Mouse (Mus musculus): ENCODE measurements around the gene Rps6ka3. TPM values are rescaled to one million over a fixed set of nuclear protein-coding genes. Genes with fewer than 3 reads are reported as not detected.

Gene Rps6ka3
- polyA plus RNA-seq, 1 experiment = 4.2 TPM

- Histone ChIP-seq H3K27me3 (ENCODE audit: control insufficient read depth, insufficient read depth, low read length) (no peaks in the 10 kb centered on the region), H3K4me1 (ENCODE audit: control insufficient read depth, insufficient read depth, low read length) (no peaks in the 10 kb centered on the region), H3K27ac (ENCODE audit: control insufficient read depth, insufficient read depth, low read depth, low read length) (no peak overlapping the region), H3K36me3 (ENCODE audit: control insufficient read depth, insufficient read depth, low read length) (no peaks in the 10 kb centered on the region), H3K4me3 (ENCODE audit: control insufficient read depth, low read depth, low read length) (no peak overlapping the region)
- TF ChIP-seq CTCF (IDR thresholded peaks at IDR 0.05; ENCODE audit: control insufficient read depth, insufficient read depth, insufficient replicate concordance, low read depth, low read length) (no peak), POLR2A (IDR thresholded peaks at IDR 0.05; ENCODE audit: control insufficient read depth, low read depth, low read length) (no peak)
These were observed 181.1 kb downstream of the Rps6ka3 start for GRCm38 (mm10) chrX:159391239-159391638.

- H3K27me3 ChIP-seq (ENCODE audit: control insufficient read depth, insufficient read depth, low read length) = no peaks in the 10 kb centered on the region
- no peaks in the 10 kb centered on the region for H3K36me3 ChIP-seq (ENCODE audit: control insufficient read depth, insufficient read depth, low read length)
- H3K4me1 ChIP-seq (ENCODE audit: control insufficient read depth, insufficient read depth, low read length) = no peaks in the 10 kb centered on the region
- TF ChIP-seq CTCF (IDR thresholded peaks at IDR 0.05; ENCODE audit: control insufficient read depth, insufficient read depth, insufficient replicate concordance, low read depth, low read length) (no peak), POLR2A (IDR thresholded peaks at IDR 0.05; ENCODE audit: control insufficient read depth, low read depth, low read length) (no peak)
- H3K4me3 ChIP-seq (ENCODE audit: control insufficient read depth, low read depth, low read length) = no peak overlapping the region
- H3K27ac ChIP-seq (ENCODE audit: control insufficient read depth, insufficient read depth, low read depth, low read length) = no peak overlapping the region
These were observed 199.1 kb downstream of the Rps6ka3 start for GRCm38 (mm10) chrX:159409253-159409652.

GRCm38 (mm10) chrX:159414130-159414828 lies 204.2 kb downstream of the Rps6ka3 start, which contains the start of gene Map7d2:
Map7d2 (plus strand) TSS chrX:159414572.
- TF ChIP-seq POLR2A (IDR thresholded peaks at IDR 0.05; ENCODE audit: control insufficient read depth, low read depth, low read length) (no peak), CTCF (IDR thresholded peaks at IDR 0.05; ENCODE audit: control insufficient read depth, insufficient read depth, insufficient replicate concordance, low read depth, low read length) (no peak)
- H3K27me3 ChIP-seq (ENCODE audit: control insufficient read depth, insufficient read depth, low read length) = no peaks in the 10 kb centered on the region
- no peaks in the 10 kb centered on the region for H3K36me3 ChIP-seq (ENCODE audit: control insufficient read depth, insufficient read depth, low read length)
- H3K4me3 ChIP-seq (ENCODE audit: control insufficient read depth, low read depth, low read length) = peak within 1 kb of the TSS; percentile 84
- peak within 1 kb of the TSS; percentile 77 for H3K27ac ChIP-seq (ENCODE audit: control insufficient read depth, insufficient read depth, low read depth, low read length)
- H3K4me1 ChIP-seq (ENCODE audit: control insufficient read depth, insufficient read depth, low read length) = no peaks in the 10 kb centered on the region

- Histone ChIP-seq H3K4me1 (ENCODE audit: control insufficient read depth, insufficient read depth, low read length) (no peaks in the 10 kb centered on the region), H3K36me3 (ENCODE audit: control insufficient read depth, insufficient read depth, low read length) (no peaks in the 10 kb centered on the region), H3K27me3 (ENCODE audit: control insufficient read depth, insufficient read depth, low read length) (no peaks in the 10 kb centered on the region), H3K27ac (ENCODE audit: control insufficient read depth, insufficient read depth, low read depth, low read length) (peak overlapping the region; percentile 77), H3K4me3 (ENCODE audit: control insufficient read depth, low read depth, low read length) (peak overlapping the region; percentile 84)
- no peak for TF ChIP-seq POLR2A (IDR thresholded peaks at IDR 0.05; ENCODE audit: control insufficient read depth, low read depth, low read length)
- no peak for TF ChIP-seq CTCF (IDR thresholded peaks at IDR 0.05; ENCODE audit: control insufficient read depth, insufficient read depth, insufficient replicate concordance, low read depth, low read length)
These were observed 204.9 kb downstream of the Rps6ka3 start for GRCm38 (mm10) chrX:159414829-159415673.

Other genes with a start within 250 kb of the Rps6ka3 start
- gene Eif1ax, start 161.9 kb downstream of the Rps6ka3 start, polyA plus RNA-seq (2012; rRNA removed) = 48.4 and 62.9 TPM in 2 replicates
- gene Map7d2, start 204.3 kb downstream of the Rps6ka3 start, polyA plus RNA-seq (2012; rRNA removed) = 0.78 and 0.99 TPM in 2 replicates